ENCODE assay signal across 24 mouse cellular contexts in the genomic region with DNA sequence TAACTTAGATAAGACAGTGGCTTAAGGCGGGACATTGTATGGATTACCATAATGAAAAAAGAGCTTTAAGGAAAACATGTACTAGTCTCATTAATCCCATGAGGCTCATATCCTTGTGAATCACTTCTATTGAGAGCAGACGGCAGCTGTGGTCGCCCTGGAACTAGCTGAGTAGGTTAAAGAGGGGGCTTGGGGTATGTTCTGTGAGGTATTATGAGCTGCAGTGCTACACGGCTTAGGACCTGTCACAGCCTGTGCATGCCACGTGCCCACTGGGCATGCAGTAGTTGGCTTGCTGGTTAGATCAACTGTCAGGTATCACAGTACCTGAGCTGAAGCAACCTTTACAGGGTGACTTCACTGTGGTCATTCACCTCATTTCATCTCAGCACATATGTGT.
"Had no signal": no experiment of that assay in that cellular context is flagged by ENCODE, and none has a peak within 500 bp of the region (broad histone marks: within the 10 kb centered on the region; RNA-seq: fewer than 3 reads in every experiment).

No protein-coding gene starts in this region.

- H3K4me1 ChIP-seq: limb, embryonic 10.5 days; limb, embryonic 13.5 days; liver, embryonic 12.5 days; liver, embryonic 15.5 days had no signal

- H3K36me3 ChIP-seq: limb, embryonic 10.5 days; limb, embryonic 13.5 days; liver, embryonic 12.5 days; liver, embryonic 15.5 days; lung, embryonic 15.5 days had no signal

- H3K9ac ChIP-seq: limb, embryonic 13.5 days; liver, embryonic 12.5 days; liver, embryonic 15.5 days; lung, embryonic 15.5 days had no signal

- H3K27me3 ChIP-seq: limb, embryonic 13.5 days; liver, embryonic 12.5 days; liver, embryonic 15.5 days; lung, embryonic 15.5 days had no signal

- H3K4me3 ChIP-seq: layer of hippocampus, adult 2 months; limb, embryonic 10.5 days; limb, embryonic 13.5 days; liver, embryonic 12.5 days; liver, embryonic 15.5 days; lung, embryonic 15.5 days; myocyte had no signal

- DNase-seq: kidney, adult 2 months; kidney, postnatal 25 days; layer of hippocampus, adult 9-11 months; liver; lung, adult 18-20 months; lung, postnatal 10 days; lung, postnatal 36 days; right cerebral cortex, adult 18-20 months; right cerebral cortex, postnatal 14 days; right cerebral cortex, postnatal 4 days; thymus, adult 2 months; thymus, postnatal 14 days; thymus, postnatal 4 days had no signal

- H3K4me2 ChIP-seq: limb, embryonic 13.5 days; liver, embryonic 12.5 days; liver, embryonic 15.5 days; lung, embryonic 15.5 days had no signal

- H3K9me3 ChIP-seq: limb, embryonic 10.5 days; limb, embryonic 13.5 days; liver, embryonic 12.5 days; liver, embryonic 15.5 days; lung, embryonic 15.5 days had no signal

- H3K27ac ChIP-seq: kidney, postnatal 0 days; layer of hippocampus, adult 2 months; limb, embryonic 10.5 days; limb, embryonic 13.5 days; liver, embryonic 12.5 days; liver, embryonic 15.5 days; lung, embryonic 15.5 days; stomach, postnatal 0 days had no signal

- ATAC-seq: intestine, postnatal 0 days; liver, embryonic 12.5 days; midbrain, embryonic 16.5 days had no signal
